Mouse (Mus musculus): ENCODE measurements around the gene Uts2r. TPM values are rescaled to one million over a fixed set of nuclear protein-coding genes. Genes with fewer than 3 reads are reported as not detected.

Uts2r gene
- polyA plus RNA-seq, 1 experiment from 2014 or later, result 0.12 TPM

Other genes starting within 250 kb of the Uts2r start
- gene Ccdc57, start 227.4 kb upstream of the Uts2r start, polyA plus RNA-seq (2016; fragmentation: Nextera tagmentation; extraction: Ambion mirVana), result 6.1 and 6.4 TPM in 2 replicates
- 111 and 204 TPM in 2 replicates for gene Slc16a3, start 211.8 kb upstream of the Uts2r start, polyA plus RNA-seq (2016; fragmentation: Nextera tagmentation; extraction: Ambion mirVana)
- 124 and 134 TPM in 2 replicates for gene Csnk1d, start 168.9 kb upstream of the Uts2r start, polyA plus RNA-seq (2016; fragmentation: Nextera tagmentation; extraction: Ambion mirVana)
- not detected in 2 replicates for gene Cd7, start 120.9 kb upstream of the Uts2r start, polyA plus RNA-seq (2016; fragmentation: Nextera tagmentation; extraction: Ambion mirVana)
- gene Sectm1b, start 96.7 kb upstream of the Uts2r start, polyA plus RNA-seq (2016; fragmentation: Nextera tagmentation; extraction: Ambion mirVana), result not detected in 2 replicates
- gene Sectm1a, start 79.1 kb upstream of the Uts2r start, polyA plus RNA-seq (2016; fragmentation: Nextera tagmentation; extraction: Ambion mirVana), result not detected in 2 replicates
- gene Tex19.2, start 41.6 kb upstream of the Uts2r start, polyA plus RNA-seq (2016; fragmentation: Nextera tagmentation; extraction: Ambion mirVana), result not detected in 2 replicates
- not detected in 2 replicates for gene Tex19.1, start 14.1 kb upstream of the Uts2r start, polyA plus RNA-seq (2016; fragmentation: Nextera tagmentation; extraction: Ambion mirVana)
- 5.2 and 8.2 TPM in 2 replicates for gene Hexdc, start 44.2 kb downstream of the Uts2r start, polyA plus RNA-seq (2016; fragmentation: Nextera tagmentation; extraction: Ambion mirVana)
- gene Ogfod3, start 44.4 kb downstream of the Uts2r start, polyA plus RNA-seq (2016; fragmentation: Nextera tagmentation; extraction: Ambion mirVana), result 21.2 and 22.7 TPM in 2 replicates
- gene Cybc1, start 69.1 kb downstream of the Uts2r start, polyA plus RNA-seq (2016; fragmentation: Nextera tagmentation; extraction: Ambion mirVana), result 36.1 and 42.0 TPM in 2 replicates
- gene Narf, start 77.0 kb downstream of the Uts2r start, polyA plus RNA-seq (2016; fragmentation: Nextera tagmentation; extraction: Ambion mirVana), result 54.6 and 72.9 TPM in 2 replicates
- gene Foxk2, start 99.7 kb downstream of the Uts2r start, polyA plus RNA-seq (2016; fragmentation: Nextera tagmentation; extraction: Ambion mirVana), result 8.8 and 10.2 TPM in 2 replicates
- gene Wdr45b, start 194.2 kb downstream of the Uts2r start, polyA plus RNA-seq (2016; fragmentation: Nextera tagmentation; extraction: Ambion mirVana), result 97.6 and 99.9 TPM in 2 replicates
- gene Rab40b, start 228.0 kb downstream of the Uts2r start, polyA plus RNA-seq (2016; fragmentation: Nextera tagmentation; extraction: Ambion mirVana), result 2.3 and 3.1 TPM in 2 replicates

Measured in hindbrain, embryonic 10.5 days (tissue).